Mouse (Mus musculus): ENCODE measurements around the gene Tbkbp1. TPM values are rescaled to one million over a fixed set of nuclear protein-coding genes. Genes with fewer than 3 reads are reported as not detected.
A peak's percentile ranks its signal among the peaks of the same experiment; 100 is the strongest.

Tbkbp1 gene
- polyA plus RNA-seq, 1 experiment = 39.2 TPM

DNA sequence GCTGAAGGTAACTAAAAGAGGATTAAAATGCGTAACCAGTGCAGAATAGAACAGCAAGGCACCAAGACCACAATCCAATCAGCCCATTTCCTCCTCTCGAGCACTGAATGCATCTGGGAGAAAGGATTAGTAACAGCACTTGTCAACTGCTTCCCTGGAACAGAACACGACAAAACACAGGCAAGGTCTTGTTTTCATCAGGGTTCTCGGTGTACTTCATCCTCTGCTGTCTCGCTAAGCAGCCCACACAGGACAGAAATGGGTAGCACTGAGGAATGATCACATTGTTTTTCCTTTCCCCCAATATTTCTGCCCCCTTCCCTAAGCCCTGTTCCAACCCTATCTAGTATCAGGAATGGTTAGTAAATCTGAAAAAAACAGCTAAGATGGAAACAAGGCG is 9.0 kb upstream of the Tbkbp1 start:
- no peaks in the 10 kb centered on the region for H3K4me1 ChIP-seq (ENCODE audit: control insufficient read depth, insufficient read depth, low read length)
- no peak overlapping the region for H3K4me3 ChIP-seq (ENCODE audit: insufficient read depth, low read length)
- H3K27ac ChIP-seq (ENCODE audit: insufficient read depth, low read depth, low read length) = no peak overlapping the region
- TF ChIP-seq CTCF (IDR thresholded peaks at IDR 0.05; ENCODE audit: low read depth, low read length) = no peak
- TF ChIP-seq POLR2A (IDR thresholded peaks at IDR 0.05; ENCODE audit: borderline replicate concordance, low read depth, low read length) = no peak

DNA sequence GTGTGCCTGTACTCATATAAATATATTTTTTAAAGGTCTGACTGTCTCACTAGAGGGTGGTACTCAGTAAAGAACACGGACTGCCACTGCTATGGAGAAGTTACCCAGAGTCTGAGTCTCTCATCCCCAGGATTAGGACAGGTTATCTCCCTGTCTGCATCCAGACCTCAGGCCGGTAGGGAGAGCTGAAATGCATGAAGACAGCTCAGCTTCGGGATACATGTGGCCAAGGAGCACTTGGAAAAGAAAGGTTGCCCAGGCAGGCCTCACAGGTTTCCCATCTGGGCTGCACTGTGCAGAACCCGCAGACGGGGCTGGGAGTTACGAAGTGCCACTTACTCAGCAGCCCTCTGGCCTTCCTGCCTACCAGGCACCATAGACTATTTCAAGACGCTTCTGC is 5.7 kb upstream of the Tbkbp1 start:
- TF ChIP-seq CTCF (IDR thresholded peaks at IDR 0.05; ENCODE audit: low read depth, low read length) (no peak), POLR2A (IDR thresholded peaks at IDR 0.05; ENCODE audit: borderline replicate concordance, low read depth, low read length) (no peak)
- H3K4me1 ChIP-seq (ENCODE audit: control insufficient read depth, insufficient read depth, low read length) = peaks cover 6% of the 10 kb centered on the region; the same call in 1 of the 2 replicates
- no peak overlapping the region for H3K27ac ChIP-seq (ENCODE audit: insufficient read depth, low read depth, low read length)
- no peak overlapping the region for H3K4me3 ChIP-seq (ENCODE audit: insufficient read depth, low read length)

DNA sequence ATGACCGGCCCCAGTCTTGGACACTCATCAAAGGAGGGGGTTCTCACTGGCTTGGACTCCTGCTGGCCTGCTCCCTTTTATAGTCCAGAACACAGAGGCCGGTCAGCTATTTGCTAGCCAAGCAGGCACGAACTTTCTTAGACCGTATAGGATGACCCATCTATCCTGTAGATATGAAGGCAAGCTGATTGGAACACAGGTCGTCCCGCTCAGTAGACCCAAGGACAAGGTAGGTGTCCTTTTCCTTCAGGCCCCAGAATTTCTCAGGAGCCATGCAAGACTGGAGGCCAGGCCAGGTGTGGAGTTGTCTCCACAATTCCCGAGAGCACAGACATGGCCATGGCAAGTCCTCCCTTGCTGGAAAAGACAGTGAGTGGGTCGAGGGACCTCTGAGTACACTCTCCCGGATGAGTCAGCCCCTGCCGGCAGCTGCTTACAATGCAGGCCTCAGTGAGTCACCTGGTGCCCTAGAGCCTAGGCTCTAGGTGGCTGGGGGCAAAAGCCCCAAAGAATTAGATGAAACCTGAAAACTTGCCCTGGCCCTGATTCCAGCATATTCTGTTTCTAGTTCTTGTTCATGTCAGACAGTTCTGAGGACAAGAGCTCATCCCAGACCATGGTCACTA is 1.5 kb upstream of the Tbkbp1 start:
- Histone ChIP-seq H3K4me3 (ENCODE audit: insufficient read depth, low read length) (no peak overlapping the region), H3K27ac (ENCODE audit: insufficient read depth, low read depth, low read length) (no peak overlapping the region), H3K4me1 (ENCODE audit: control insufficient read depth, insufficient read depth, low read length) (peaks cover 11% of the 10 kb centered on the region; the same call in 1 of the 2 replicates)
- TF ChIP-seq POLR2A (IDR thresholded peaks at IDR 0.05; ENCODE audit: borderline replicate concordance, low read depth, low read length) (no peak), CTCF (IDR thresholded peaks at IDR 0.05; ENCODE audit: low read depth, low read length) (no peak; the same call in 1 of the 2 replicates)

DNA sequence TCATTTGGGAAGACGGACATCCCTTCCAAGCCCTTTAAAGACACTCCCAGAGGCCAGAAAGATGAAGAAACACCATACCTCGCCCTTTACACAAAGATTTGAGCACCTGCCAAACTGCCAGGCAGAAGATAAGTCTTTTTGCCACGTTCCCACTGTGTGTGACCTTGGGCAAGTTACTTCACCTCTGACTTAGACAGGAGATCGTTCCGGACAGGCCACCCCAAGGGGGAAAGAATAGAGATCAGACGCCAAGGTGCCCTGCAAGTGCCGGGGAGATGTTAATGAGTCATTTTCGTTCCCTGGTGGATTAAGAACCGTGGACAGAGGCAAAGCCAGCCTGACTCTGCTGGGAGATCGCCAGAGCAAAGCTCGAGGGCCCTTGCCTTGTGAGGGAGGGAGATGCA is 730 bp upstream of the Tbkbp1 start:
- Histone ChIP-seq H3K4me1 (ENCODE audit: control insufficient read depth, insufficient read depth, low read length) (peaks cover 13% of the 10 kb centered on the region), H3K27ac (ENCODE audit: insufficient read depth, low read depth, low read length) (no peak overlapping the region), H3K4me3 (ENCODE audit: insufficient read depth, low read length) (peak overlapping the region; percentile 57; the same call in 1 of the 2 replicates)
- TF ChIP-seq POLR2A (IDR thresholded peaks at IDR 0.05; ENCODE audit: borderline replicate concordance, low read depth, low read length) = no peak
- no peak for TF ChIP-seq CTCF (IDR thresholded peaks at IDR 0.05; ENCODE audit: low read depth, low read length)

DNA sequence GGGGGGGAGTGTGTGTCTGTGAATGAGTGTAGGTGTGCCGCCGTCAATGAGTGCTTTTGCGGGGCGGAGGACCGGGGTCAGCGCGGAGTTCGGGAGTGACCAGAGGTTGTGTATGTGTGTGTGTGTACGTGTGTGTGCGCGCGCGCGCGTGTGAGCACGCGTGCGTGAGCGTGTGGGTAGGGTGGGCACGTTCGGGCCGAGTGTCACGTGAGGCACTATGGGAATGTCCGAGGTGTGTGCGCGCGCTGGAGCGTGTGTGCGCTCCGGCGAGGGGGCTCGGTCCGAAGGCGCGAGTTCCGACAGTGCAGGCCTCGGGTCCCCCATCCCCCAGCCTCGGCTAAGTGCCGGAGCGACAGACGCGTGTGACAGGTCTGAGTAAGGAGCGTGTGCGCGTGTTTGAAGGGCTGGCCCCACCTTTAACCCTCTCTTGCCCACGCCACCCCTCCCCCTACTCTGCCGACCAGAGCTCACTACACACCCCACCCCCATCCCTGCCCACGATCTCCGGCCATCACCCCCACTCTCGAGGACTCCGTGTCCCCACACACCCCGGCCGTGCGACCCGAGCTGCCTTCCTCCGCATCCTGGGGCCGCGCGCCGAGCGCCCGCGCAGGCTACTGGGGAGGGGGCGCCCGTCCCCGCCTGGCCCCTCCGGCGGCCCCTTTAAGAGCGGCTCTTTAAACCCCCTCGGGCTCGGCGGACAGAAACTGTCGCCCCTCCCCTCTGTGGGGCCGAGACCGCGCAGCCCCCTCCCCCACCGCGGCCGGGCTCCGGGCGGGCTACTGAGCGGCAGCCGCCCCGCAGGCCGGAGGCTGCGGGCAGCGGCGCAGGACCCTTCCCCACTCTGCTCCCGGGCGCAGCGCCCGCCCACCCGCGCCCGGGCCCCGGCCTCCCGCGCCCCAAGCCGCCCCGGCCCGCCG is 624 bp downstream of the Tbkbp1 start:
- Histone ChIP-seq H3K4me3 (ENCODE audit: insufficient read depth, low read length) (peak overlapping the region; percentile 76), H3K4me1 (ENCODE audit: control insufficient read depth, insufficient read depth, low read length) (peaks cover 13% of the 10 kb centered on the region), H3K27ac (ENCODE audit: insufficient read depth, low read depth, low read length) (peak overlapping the region; percentile 93)
- no peak for TF ChIP-seq POLR2A (IDR thresholded peaks at IDR 0.05; ENCODE audit: borderline replicate concordance, low read depth, low read length)
- no peak for TF ChIP-seq CTCF (IDR thresholded peaks at IDR 0.05; ENCODE audit: low read depth, low read length)

DNA sequence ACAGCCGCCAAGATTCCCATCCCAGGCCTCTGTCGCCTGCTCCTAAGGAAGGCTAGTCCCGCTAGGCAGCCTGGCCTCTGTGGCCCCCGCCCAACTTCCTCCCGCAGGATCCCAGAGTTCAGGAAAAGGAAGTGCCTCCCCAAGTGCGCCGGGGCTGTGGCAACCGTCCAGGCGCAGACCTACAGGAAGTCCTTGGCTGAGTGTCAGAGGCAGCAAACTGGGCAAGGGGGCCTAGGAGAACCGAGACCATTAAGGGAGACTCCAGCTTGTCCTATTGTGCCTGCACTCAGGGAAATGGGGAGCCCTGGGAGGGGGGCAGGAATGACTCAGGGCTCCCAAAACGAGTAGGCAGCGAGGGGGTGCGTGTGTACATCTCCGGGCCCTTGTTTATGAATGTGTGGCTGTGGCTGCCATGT is 1.3 kb downstream of the Tbkbp1 start:
- H3K4me1 ChIP-seq (ENCODE audit: control insufficient read depth, insufficient read depth, low read length) = peaks cover 13% of the 10 kb centered on the region

DNA sequence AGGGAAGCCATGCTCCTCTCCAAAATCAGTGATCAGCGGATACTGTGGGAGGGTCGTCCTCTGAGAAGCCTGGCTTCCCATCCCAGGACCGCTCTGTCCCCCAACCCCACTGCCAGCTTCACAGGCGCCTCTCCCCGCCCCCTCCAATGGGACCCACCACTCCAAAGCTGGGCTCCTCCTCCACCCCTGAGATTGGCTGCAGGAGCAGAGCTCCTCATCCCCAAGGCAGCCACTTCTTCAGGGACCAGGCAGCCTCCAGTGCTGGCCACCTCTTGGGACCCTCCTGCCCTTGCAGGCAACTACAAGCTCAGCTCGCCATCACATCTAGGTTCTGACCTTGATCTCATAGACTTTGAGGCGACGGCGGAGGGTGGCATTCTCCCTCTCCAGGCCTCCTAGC is 2.3 kb downstream of the Tbkbp1 start:
- peak overlapping the region; percentile 76 for H3K4me3 ChIP-seq (ENCODE audit: insufficient read depth, low read length)

More for the DNA sequence above, 1.3 kb downstream of the Tbkbp1 start:
- TF ChIP-seq CTCF (IDR thresholded peaks at IDR 0.05; ENCODE audit: low read depth, low read length) (no peak), POLR2A (IDR thresholded peaks at IDR 0.05; ENCODE audit: borderline replicate concordance, low read depth, low read length) (0 out of 2 replicates have a peak, but pooled peaks have one; percentile 37)
- peak overlapping the region; percentile 76 for H3K4me3 ChIP-seq (ENCODE audit: insufficient read depth, low read length)
- peak overlapping the region; percentile 93 for H3K27ac ChIP-seq (ENCODE audit: insufficient read depth, low read depth, low read length)

DNA sequence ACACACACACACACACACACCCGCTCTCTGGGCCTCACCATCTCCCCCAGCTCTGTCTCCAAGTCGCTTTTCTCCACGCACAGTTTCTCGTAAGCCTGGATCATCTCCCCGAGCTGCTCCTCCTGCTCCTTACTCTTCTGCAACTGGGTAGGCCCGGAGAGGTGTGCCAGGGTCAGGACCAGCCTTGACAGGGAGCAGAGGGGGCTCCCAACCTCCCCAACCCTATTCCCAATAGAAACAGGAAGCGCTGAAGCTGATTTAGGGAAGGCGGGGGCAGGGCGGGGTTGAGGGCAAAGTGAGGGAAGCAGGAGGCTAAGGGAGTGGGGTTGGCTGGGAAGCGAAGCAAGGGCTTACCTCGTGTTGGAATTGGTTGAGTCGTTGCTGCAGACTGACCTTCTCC is 2.7 kb downstream of the Tbkbp1 start:
- TF ChIP-seq POLR2A (IDR thresholded peaks at IDR 0.05; ENCODE audit: borderline replicate concordance, low read depth, low read length) = no peak
- no peak for TF ChIP-seq CTCF (IDR thresholded peaks at IDR 0.05; ENCODE audit: low read depth, low read length)
- Histone ChIP-seq H3K4me3 (ENCODE audit: insufficient read depth, low read length) (peak overlapping the region; percentile 76), H3K27ac (ENCODE audit: insufficient read depth, low read depth, low read length) (peak overlapping the region; percentile 32), H3K4me1 (ENCODE audit: control insufficient read depth, insufficient read depth, low read length) (peaks cover 18% of the 10 kb centered on the region)

More for the DNA sequence above, 2.3 kb downstream of the Tbkbp1 start:
- peak overlapping the region; percentile 93 for H3K27ac ChIP-seq (ENCODE audit: insufficient read depth, low read depth, low read length)
- H3K4me1 ChIP-seq (ENCODE audit: control insufficient read depth, insufficient read depth, low read length) = peaks cover 13% of the 10 kb centered on the region
- TF ChIP-seq CTCF (IDR thresholded peaks at IDR 0.05; ENCODE audit: low read depth, low read length) (no peak), POLR2A (IDR thresholded peaks at IDR 0.05; ENCODE audit: borderline replicate concordance, low read depth, low read length) (no peak)

DNA sequence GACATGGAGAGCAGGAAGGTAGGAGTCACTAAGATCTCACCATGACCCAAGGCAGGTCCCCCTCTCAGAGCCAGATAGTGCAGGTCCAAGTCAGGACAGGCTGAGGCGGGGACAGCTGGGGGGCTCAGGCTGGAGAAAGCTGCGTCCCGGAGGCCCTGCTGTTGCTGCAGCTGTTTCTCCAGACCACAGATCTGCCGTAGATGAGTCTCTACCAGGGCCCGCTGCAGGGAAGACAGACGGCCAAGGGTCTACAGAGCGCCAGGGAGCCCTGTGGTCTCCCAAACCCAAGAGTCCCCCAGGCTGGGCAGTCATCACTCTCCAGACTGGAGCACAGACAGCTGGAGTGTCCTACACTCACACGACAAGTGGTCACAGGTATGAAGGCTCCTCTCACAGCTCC is 4.0 kb downstream of the Tbkbp1 start:
- no peak overlapping the region for H3K27ac ChIP-seq (ENCODE audit: insufficient read depth, low read depth, low read length)
- peaks cover 25% of the 10 kb centered on the region for H3K4me1 ChIP-seq (ENCODE audit: control insufficient read depth, insufficient read depth, low read length)
- no peak for TF ChIP-seq POLR2A (IDR thresholded peaks at IDR 0.05; ENCODE audit: borderline replicate concordance, low read depth, low read length)
- no peak for TF ChIP-seq CTCF (IDR thresholded peaks at IDR 0.05; ENCODE audit: low read depth, low read length)
- no peak overlapping the region for H3K4me3 ChIP-seq (ENCODE audit: insufficient read depth, low read length)

DNA sequence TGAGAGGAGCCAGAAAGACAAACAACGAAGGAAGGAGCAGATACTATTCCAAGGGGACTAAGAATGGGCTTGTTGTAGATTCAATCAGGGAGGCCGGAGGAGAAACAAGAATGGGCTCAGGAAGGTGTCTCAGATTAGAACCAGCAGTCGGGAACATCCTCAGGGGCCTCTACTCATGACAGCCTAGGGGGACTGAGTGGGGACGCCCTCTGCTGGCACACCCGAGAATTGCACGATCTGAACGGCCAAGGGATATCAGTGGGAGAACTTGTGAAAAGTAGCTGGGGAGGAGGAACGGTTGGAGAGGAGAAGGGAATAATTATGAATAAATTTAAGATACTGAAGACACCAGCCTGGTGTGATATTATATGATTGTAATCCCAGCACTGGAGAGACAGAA is 4.6 kb downstream of the Tbkbp1 start:
- H3K4me1 ChIP-seq (ENCODE audit: control insufficient read depth, insufficient read depth, low read length) = peaks cover 23% of the 10 kb centered on the region
- no peak overlapping the region for H3K27ac ChIP-seq (ENCODE audit: insufficient read depth, low read depth, low read length)
- peak; percentile 96 for TF ChIP-seq CTCF (IDR thresholded peaks at IDR 0.05; ENCODE audit: low read depth, low read length)
- TF ChIP-seq POLR2A (IDR thresholded peaks at IDR 0.05; ENCODE audit: borderline replicate concordance, low read depth, low read length) = no peak

More for the DNA sequence above, 4.6 kb downstream of the Tbkbp1 start:
- no peak overlapping the region for H3K4me3 ChIP-seq (ENCODE audit: insufficient read depth, low read length)
